Mouse (Mus musculus): ENCODE measurements around the gene Ceacam16.

DNA sequence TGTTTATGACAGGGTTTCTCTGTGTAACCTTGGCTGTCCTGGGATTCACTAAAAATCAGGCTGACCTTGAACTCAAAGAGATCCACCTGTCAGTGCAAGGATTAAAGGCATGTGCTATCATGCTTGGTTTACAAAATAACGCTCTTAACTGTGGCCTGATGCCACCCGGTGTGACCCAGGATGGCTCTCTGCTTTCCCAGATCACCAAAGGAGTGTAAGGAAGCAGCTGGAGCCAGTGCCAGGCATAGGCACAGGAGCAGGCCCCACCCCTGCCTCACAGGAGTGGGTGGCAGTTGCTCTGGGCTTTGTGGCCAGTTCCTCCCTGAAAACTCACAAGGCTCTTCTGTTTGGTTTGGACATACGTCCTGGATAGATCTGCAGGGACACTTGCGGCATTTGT is 20.7 kb downstream of the Ceacam16 start:
- no peak for TF ChIP-seq CTCF (conservative IDR thresholded peaks at IDR 0.05; ENCODE audit: insufficient read depth, insufficient read length, low read depth, low read length)
- TF ChIP-seq POLR2A (IDR thresholded peaks at IDR 0.05; ENCODE audit: low read depth, low read length), result no peak

Data from kidney, adult 2 months (tissue).